Mouse (Mus musculus) hematopoietic stem cell, adult 5-6 weeks (primary cell): ENCODE results near the gene Zbtb9. TPM values are rescaled to one million over a fixed set of nuclear protein-coding genes. Genes with fewer than 3 reads are reported as not detected.

Experiments used
- ATAC-seq, 2 experiments: fragments of 125-278 bp in 1 of 2; replicated peaks in 1 of 2; 2 replicates each; pipeline ENCODE4 v1.8.0; 2016 to 2017; ENCODE audit warnings: inconsistent platforms in 2 of 2, mild to moderate bottlenecking in 2 of 2, moderate number of reproducible peaks in 2 of 2, low read depth in 1 of 2, moderate TSS enrichment in 1 of 2; ENCODE audit not compliant: low FRiP score in 2 of 2, poor library complexity in 2 of 2, severe bottlenecking in 2 of 2, insufficient read depth in 1 of 2, low TSS enrichment in 1 of 2
- total RNA-seq: library from RNA; stranded (forward); fragments of 172-1452, 232-1000 nt; gene quantifications from 2 replicates; pipeline ENCODE4 v1.2.3, GENCODE M21; 2017

Gene Zbtb9
- total RNA-seq, 1 experiment from 2014 or later: 27.8 TPM

- 0 out of 4 replicates have a peak, but pooled peaks of 1 of the 2 experiments have one; percentile 8 for ATAC-seq
These were observed 69.9 kb downstream of the Zbtb9 start for GRCm38 (mm10) chr17:27042840-27043239.

GRCm38 (mm10) chr17:27045164-27045563, 72.2 kb downstream of the Zbtb9 start:
- no peak for ATAC-seq

GRCm38 (mm10) chr17:27047762-27048444, 74.9 kb downstream of the Zbtb9 start:
- ATAC-seq: no peak

GRCm38 (mm10) chr17:27048445-27049239, 75.7 kb downstream of the Zbtb9 start:
- no peak for ATAC-seq

GRCm38 (mm10) chr17:27050853-27051252, 77.9 kb downstream of the Zbtb9 start:
- ATAC-seq: no peak

GRCm38 (mm10) chr17:27051514-27051913, 78.5 kb downstream of the Zbtb9 start:
- ATAC-seq: peak in 1 of 2 experiments; percentile 33; a peak in 2 of 4 replicates

GRCm38 (mm10) chr17:27056170-27056569, 83.2 kb downstream of the Zbtb9 start:
- peak; percentile 78 to 79 for ATAC-seq

GRCm38 (mm10) chr17:27056812-27057516, 84.0 kb downstream of the Zbtb9 start, which contains the start of gene Itpr3:
Itpr3 (plus strand) TSS chr17:27057304.
- ATAC-seq: peak in 1 of 2 experiments; percentile 22; a peak in 1 of 4 replicates

GRCm38 (mm10) chr17:27057517-27058055, 84.6 kb downstream of the Zbtb9 start:
- ATAC-seq: no peak

Other genes with a start within 250 kb of the Zbtb9 start
- 27.1 and 54.0 TPM in 2 replicates for gene Bnip1, start 192.1 kb upstream of the Zbtb9 start, total RNA-seq
- not detected in 2 replicates for gene Nkx2-5, start 128.2 kb upstream of the Zbtb9 start, total RNA-seq
- gene Kifc5b, start 56.1 kb upstream of the Zbtb9 start, total RNA-seq: 4.9 and 16.0 TPM in 2 replicates
- gene Phf1, start 40.1 kb upstream of the Zbtb9 start, total RNA-seq: 8.3 and 10.3 TPM in 2 replicates
- gene Cuta, start 33.6 kb upstream of the Zbtb9 start, total RNA-seq: 40.2 and 52.0 TPM in 2 replicates
- 3.9 and 9.6 TPM in 2 replicates for gene Syngap1, start 31.9 kb upstream of the Zbtb9 start, total RNA-seq
- 31.1 and 42.1 TPM in 2 replicates for gene Bak1, start 55.8 kb downstream of the Zbtb9 start, total RNA-seq
- 13.2 and 13.3 TPM in 2 replicates for gene Itpr3, start 84.1 kb downstream of the Zbtb9 start, total RNA-seq
- gene Uqcc2, start 160.7 kb downstream of the Zbtb9 start, total RNA-seq: 97.7 and 113 TPM in 2 replicates
- not detected in 2 replicates for gene Ip6k3, start 194.6 kb downstream of the Zbtb9 start, total RNA-seq
- 35.3 and 70.7 TPM in 2 replicates for gene Lemd2, start 231.3 kb downstream of the Zbtb9 start, total RNA-seq